Mouse (Mus musculus) Patski (cell line): ENCODE results near the gene Cog5. TPM values are rescaled to one million over a fixed set of nuclear protein-coding genes. Genes with fewer than 3 reads are reported as not detected.

Source experiments
- ATAC-seq: fragments of 100-300 bp; one replicate; pipeline ENCODE4 v1.8.0; 2021
- CTCF ChIA-PET: fragments of 350-600 bp; sonication (Branson Sonifier 250); formaldehyde crosslinking; loops from one replicate; lab custom pipeline; 2022; ENCODE audit warnings: inconsistent platforms; lab: Charles Lee
- POLR2A ChIA-PET: fragments of 350-600 bp; sonication (Branson Sonifier 250); formaldehyde crosslinking; loops from one replicate; lab custom pipeline; 2022; ENCODE audit warnings: antibody characterized with exemption, inconsistent platforms; lab: Charles Lee
- DNase-seq: peaks from one replicate; pipeline ENCODE4 v3.0.0-alpha.2; 2011; ENCODE audit warnings: low read depth, low spot score
- H3K27me3 ChIP-seq: fragments of 371-371 bp; one replicate; pipeline ENCODE4 v1.5.1; 2021
- CTCF ChIP-seq: fragments of 100-300 bp; IDR thresholded peaks from one replicate; pipeline ENCODE4 v1.5.1; 2021
- in situ Hi-C: fragments of 300-500 bp; cut with MboI; formaldehyde crosslinking; loops from 3 replicates; pipeline ENCODE4 v1.11.1; 2018; ENCODE audit warnings: low pct_unique_long_range_greater_than_20kb, mixed read lengths
- polyA plus RNA-seq: library from polyadenylated mRNA; unstranded; gene quantifications from one replicate; pipeline ENCODE4 v1.2.3, GENCODE M21; 2021

The Cog5 gene
- polyA plus RNA-seq, 1 experiment from 2014 or later, result 26.9 TPM

DNA sequence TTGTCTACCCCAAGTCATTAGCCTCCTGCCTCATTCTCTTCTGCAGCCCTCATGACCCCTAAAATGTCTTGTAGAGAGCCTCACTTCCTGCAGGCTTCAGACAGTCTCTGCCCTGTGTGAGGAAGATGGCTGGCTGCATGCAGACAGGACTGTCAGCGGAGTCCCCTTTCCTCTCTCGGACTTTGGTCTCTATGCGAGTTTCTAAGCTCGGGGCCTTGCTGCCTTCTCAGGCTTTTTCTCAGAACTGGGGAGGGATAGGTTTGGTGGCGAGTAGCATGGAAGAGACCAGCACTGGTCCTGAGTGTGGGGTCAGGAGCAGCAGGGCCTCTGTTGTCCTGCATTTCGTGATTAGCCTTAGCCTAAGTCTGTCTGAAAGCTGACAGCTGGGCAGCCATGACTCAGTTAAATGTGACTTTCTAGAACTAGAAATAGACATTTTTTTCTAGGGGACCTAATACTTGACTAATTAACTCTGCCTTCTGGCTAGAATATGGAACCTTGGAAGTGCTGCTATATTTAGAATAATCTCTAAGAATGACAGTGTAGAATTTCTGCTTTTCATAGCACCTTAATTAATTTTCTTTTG lies 258.4 kb downstream of the Cog5 start:
- DNase-seq, result no peak
- TF ChIP-seq CTCF, result no peak
- no peaks in the 10 kb centered on the region for H3K27me3 ChIP-seq
- in situ Hi-C loops, result no loop called here
- POLR2A ChIA-PET, result interaction anchor here (1.0 kb wide), 1 partner anchor 18 kb away, joined by 3 read pairs; no protein-coding TSS in a partner anchor
- ATAC-seq, result peak; percentile 55
- CTCF ChIA-PET, result no interaction called here

- ATAC-seq, result peak; percentile 93
- DNase-seq, result peak; percentile 44
- no peak for TF ChIP-seq CTCF
- ChIA-PET CTCF (interaction anchor here (0.8 to 1.2 kb wide), 2 partner anchors 8 to 11 kb away, joined by 4 to 5 read pairs; no protein-coding TSS in a partner anchor), POLR2A (no interaction called here)
- in situ Hi-C loops, result no loop called here
- H3K27me3 ChIP-seq, result no peaks in the 10 kb centered on the region
Observed at GRCm38 (mm10) chr12:31913614-31914013, 258.9 kb downstream of the Cog5 start.

GRCm38 (mm10) chr12:31916691-31917090 lies 262.0 kb downstream of the Cog5 start:
- DNase-seq, result no peak
- no peak for ATAC-seq
- H3K27me3 ChIP-seq, result no peaks in the 10 kb centered on the region
- ChIA-PET CTCF (interaction anchor here (0.6 to 1.8 kb wide), 2 partner anchors 13 to 15 kb away, joined by 3 to 5 read pairs; no protein-coding TSS in a partner anchor), POLR2A (interaction anchor here (0.6 kb wide), 1 partner anchor 107 kb away, joined by 3 read pairs; no protein-coding TSS in a partner anchor)
- in situ Hi-C loops, result no loop called here
- no peak for TF ChIP-seq CTCF

DNA sequence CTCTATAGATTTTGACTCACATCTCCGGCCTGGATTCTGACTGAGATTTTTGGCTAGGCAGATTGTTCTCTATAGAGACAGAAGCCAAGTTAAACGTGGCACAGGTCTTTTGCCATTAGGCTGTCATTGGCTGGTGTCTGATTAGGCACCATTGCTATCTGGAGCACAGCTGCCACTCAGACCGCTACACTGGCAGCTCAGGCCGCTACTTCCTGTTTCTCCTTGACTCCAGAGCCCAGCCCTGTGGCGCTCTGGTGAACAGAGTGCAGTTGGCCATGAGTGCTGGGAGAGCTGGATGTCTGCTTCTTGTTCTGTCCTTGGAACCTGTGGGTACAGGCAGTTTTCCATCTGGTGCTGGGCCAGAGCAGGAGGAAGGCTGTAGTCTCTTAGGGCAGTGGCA lies 262.6 kb downstream of the Cog5 start:
- ATAC-seq, result no peak
- TF ChIP-seq CTCF, result no peak
- ChIA-PET POLR2A (interaction anchor here (0.6 kb wide), 1 partner anchor 106 kb away, joined by 3 read pairs; no protein-coding TSS in a partner anchor), CTCF (interaction anchor here (1.8 kb wide), 1 partner anchor 14 kb away, joined by 5 read pairs; no protein-coding TSS in a partner anchor)
- no peaks in the 10 kb centered on the region for H3K27me3 ChIP-seq
- DNase-seq, result no peak
- in situ Hi-C loops, result no loop called here

DNA sequence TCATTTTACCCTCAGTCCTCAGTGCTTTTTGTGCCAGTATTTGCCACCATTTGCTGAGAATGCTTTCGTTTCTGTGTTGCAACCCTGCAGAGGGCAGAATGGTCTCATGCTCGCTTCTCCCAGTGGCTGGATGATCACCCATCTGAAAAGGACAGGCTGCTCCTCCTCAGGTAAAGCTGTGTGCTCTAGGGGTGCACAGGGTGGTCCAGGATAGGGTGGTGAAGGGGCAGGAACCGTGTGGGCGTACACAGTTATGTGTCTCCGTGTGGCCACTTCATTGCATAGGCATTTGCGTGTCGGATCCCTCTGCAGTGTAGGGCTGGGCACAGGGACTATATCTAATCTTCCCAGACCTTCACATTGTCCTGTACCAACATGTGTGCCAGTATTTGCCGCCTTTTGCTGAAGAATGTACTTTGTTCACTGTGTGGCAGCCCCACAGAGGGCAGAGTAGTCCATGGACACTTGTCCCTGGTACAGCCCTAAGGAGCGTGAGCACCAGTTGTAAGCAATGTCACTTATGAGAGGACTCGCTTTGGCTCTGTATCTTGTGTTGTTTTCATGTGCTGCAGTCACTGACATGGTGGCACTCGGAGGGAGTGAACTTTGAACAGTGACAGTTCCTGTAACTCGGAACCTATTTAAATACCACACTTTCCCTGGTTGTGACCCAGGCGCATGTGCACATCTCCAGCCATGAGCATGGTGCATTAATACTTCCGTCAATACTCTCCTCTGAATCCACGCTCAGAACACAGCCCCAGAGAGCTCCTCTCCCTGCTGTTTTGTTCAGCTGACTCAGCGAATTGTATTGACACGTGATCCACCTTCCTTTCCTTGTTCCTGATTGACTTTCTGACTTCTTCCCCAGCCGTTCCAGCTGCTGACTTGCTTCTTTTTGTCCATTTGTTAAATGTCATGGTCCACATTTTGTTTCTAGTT lies 266.1 kb downstream of the Cog5 start:
- POLR2A ChIA-PET, result interaction anchor here (0.6 kb wide), 1 partner anchor 1325 kb away, joined by 4 read pairs; no protein-coding TSS in a partner anchor
- TF ChIP-seq CTCF, result no peak
- no peak for DNase-seq
- CTCF ChIA-PET, result no interaction called here
- ATAC-seq, result no peak
- no peaks in the 10 kb centered on the region for H3K27me3 ChIP-seq
- in situ Hi-C loops, result loop anchor here (10.0 kb wide), 1 partner anchor 416 kb away; no protein-coding TSS in a partner anchor

DNA sequence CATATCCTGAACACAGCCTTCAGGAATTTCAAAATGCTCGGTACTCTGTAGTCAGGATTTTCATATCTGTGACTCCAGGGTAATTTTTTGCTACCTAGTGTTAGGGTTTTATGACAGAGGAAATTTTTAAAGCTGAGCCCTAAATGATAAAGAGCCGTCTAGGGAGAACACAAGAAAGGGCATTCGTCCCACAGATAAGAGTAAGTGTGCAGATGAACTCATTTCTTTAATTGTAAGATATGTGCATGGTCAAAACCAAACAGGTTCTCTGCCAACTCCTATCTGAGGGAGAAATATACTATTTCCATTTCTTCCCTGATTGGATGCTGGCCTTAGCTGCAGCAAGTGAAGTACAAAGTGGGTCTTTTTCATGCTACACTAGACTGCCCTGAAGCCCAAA lies 269.5 kb downstream of the Cog5 start:
- no peak for ATAC-seq
- POLR2A ChIA-PET, result no interaction called here
- H3K27me3 ChIP-seq, result no peaks in the 10 kb centered on the region
- in situ Hi-C loops, result loop anchor here (10.0 kb wide), 1 partner anchor 419 kb away; no protein-coding TSS in a partner anchor
- TF ChIP-seq CTCF, result no peak
- DNase-seq, result no peak
- CTCF ChIA-PET, result interaction anchor here (1.1 to 1.3 kb wide), 2 partner anchors 10 to 23 kb away, joined by 3 to 4 read pairs; no protein-coding TSS in a partner anchor

- TF ChIP-seq CTCF, result no peak
- no peaks in the 10 kb centered on the region for H3K27me3 ChIP-seq
- in situ Hi-C loops, result loop anchor here (10.0 to 25.0 kb wide), 2 partner anchors 421 to 788 kb away; no protein-coding TSS in a partner anchor
- CTCF ChIA-PET, result interaction anchor here (1.3 to 1.7 kb wide), 2 partner anchors 11 to 26 kb away, joined by 3 to 4 read pairs; no protein-coding TSS in a partner anchor
- POLR2A ChIA-PET, result no interaction called here
- no peak for ATAC-seq
- no peak for DNase-seq
Observed at GRCm38 (mm10) chr12:31925343-31925742, 270.7 kb downstream of the Cog5 start.

DNA sequence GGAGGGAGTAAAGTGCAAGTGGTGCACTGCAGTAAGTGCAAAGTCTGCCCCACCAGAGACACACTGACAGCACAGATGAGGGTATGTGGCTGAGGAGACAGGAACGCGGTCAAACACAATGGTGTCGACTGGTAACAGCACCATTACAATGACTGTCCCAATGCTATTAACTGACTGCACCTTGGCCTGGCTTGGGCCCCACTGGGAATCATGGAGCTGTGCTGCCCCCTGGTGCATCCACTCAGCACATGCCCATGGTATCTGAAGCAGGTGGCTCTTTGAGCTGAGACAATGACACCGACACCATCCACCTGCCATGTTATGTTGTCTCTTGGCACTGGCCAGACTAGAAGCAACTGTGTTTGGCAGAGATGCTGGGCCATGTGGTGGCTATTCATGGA lies 272.0 kb downstream of the Cog5 start:
- ATAC-seq (peak; percentile 62), DNase-seq (no peak)
- in situ Hi-C loops, result loop anchor here (10.0 to 25.0 kb wide), 2 partner anchors 422 to 789 kb away; no protein-coding TSS in a partner anchor
- ChIA-PET POLR2A (no interaction called here), CTCF (interaction anchor here (0.8 to 1.7 kb wide), 3 partner anchors 11 to 193 kb away, joined by 3 to 4 read pairs (median 3); no protein-coding TSS in a partner anchor)
- H3K27me3 ChIP-seq, result no peaks in the 10 kb centered on the region
- TF ChIP-seq CTCF, result peak; percentile 71

GRCm38 (mm10) chr12:31928498-31928897 lies 273.8 kb downstream of the Cog5 start:
- DNase-seq (no peak), ATAC-seq (no peak)
- TF ChIP-seq CTCF, result no peak
- ChIA-PET POLR2A (interaction anchor here (0.6 to 0.7 kb wide), 2 partner anchors 18 to 1660 kb away, joined by 3 to 4 read pairs; no protein-coding TSS in a partner anchor), CTCF (interaction anchor here (1.2 kb wide), 1 partner anchor 11 kb away, joined by 3 read pairs; no protein-coding TSS in a partner anchor)
- in situ Hi-C loops, result loop anchor here (10.0 to 25.0 kb wide), 2 partner anchors 424 to 791 kb away; no protein-coding TSS in a partner anchor
- H3K27me3 ChIP-seq, result no peaks in the 10 kb centered on the region

- in situ Hi-C loops, result loop anchor here (10.0 to 25.0 kb wide), 2 partner anchors 547 to 795 kb away; no protein-coding TSS in a partner anchor
- ChIA-PET CTCF (interaction anchor here (1.6 kb wide), 1 partner anchor 14 kb away, joined by 5 read pairs; no protein-coding TSS in a partner anchor), POLR2A (no interaction called here)
- no peak for ATAC-seq
- no peak for DNase-seq
- TF ChIP-seq CTCF, result peak; percentile 15
- H3K27me3 ChIP-seq, result no peaks in the 10 kb centered on the region
Observed at GRCm38 (mm10) chr12:31931818-31932217, 277.1 kb downstream of the Cog5 start.
